Mouse (Mus musculus) myocyte (in vitro differentiated cells): ENCODE data around the gene Selenon.

Experiments
- CEBPB ChIP-seq: IDR thresholded peaks from 2 replicates; pipeline ENCODE4 v1.6.1; 2011; ENCODE audit warnings: mild to moderate bottlenecking, moderate library complexity; ENCODE audit not compliant: poor library complexity, insufficient read depth, severe bottlenecking
- E2F4 ChIP-seq: IDR thresholded peaks from one replicate; pipeline ENCODE4 v1.6.1; 2011; ENCODE audit warnings: mild to moderate bottlenecking, control low read depth, moderate library complexity; ENCODE audit not compliant: insufficient read depth
- MAX ChIP-seq: IDR thresholded peaks from one replicate; pipeline ENCODE4 v1.6.1; 2011; ENCODE audit warnings: low read depth, mild to moderate bottlenecking, control low read depth
- MYOD1 ChIP-seq, 3 experiments: IDR thresholded peaks; one replicate each; pipeline ENCODE4 v1.6.1; 2011; ENCODE audit warnings: control low read depth in 2 of 3, low read depth in 2 of 3, mild to moderate bottlenecking in 2 of 3, moderate library complexity in 1 of 3; ENCODE audit not compliant: insufficient read length in 2 of 3, control insufficient read depth in 1 of 3
- MYOG ChIP-seq, 3 experiments: IDR thresholded peaks; one replicate each; pipeline ENCODE4 v1.6.1; 2011; ENCODE audit warnings: control low read depth in 2 of 3, low read depth in 2 of 3, mild to moderate bottlenecking in 2 of 3; ENCODE audit not compliant: insufficient read length in 2 of 3, control insufficient read depth in 1 of 3, insufficient read depth in 1 of 3
- POLR2A ChIP-seq: IDR thresholded peaks from one replicate; pipeline ENCODE4 v1.6.1; 2011; ENCODE audit warnings: low read depth, mild to moderate bottlenecking, control low read depth, moderate library complexity; ENCODE audit not compliant: insufficient read length
- POLR2AphosphoS2 ChIP-seq: IDR thresholded peaks from one replicate; pipeline ENCODE4 v1.6.1; 2011; ENCODE audit warnings: low read depth, control low read depth; ENCODE audit not compliant: insufficient read length
- REST ChIP-seq: IDR thresholded peaks from one replicate; pipeline ENCODE4 v1.6.1; 2011; ENCODE audit warnings: mild to moderate bottlenecking, control low read depth, moderate library complexity; ENCODE audit not compliant: insufficient read depth, insufficient read length
- SRF ChIP-seq: IDR thresholded peaks from one replicate; pipeline ENCODE4 v1.6.1; 2011; ENCODE audit warnings: low read depth; ENCODE audit not compliant: control insufficient read depth, insufficient read length
- TCF12 ChIP-seq: IDR thresholded peaks from one replicate; pipeline ENCODE4 v1.6.1; 2011; ENCODE audit warnings: mild to moderate bottlenecking, control low read depth; ENCODE audit not compliant: poor library complexity, insufficient read depth, severe bottlenecking
- TCF3 ChIP-seq: IDR thresholded peaks from one replicate; pipeline ENCODE4 v1.6.1; 2011; ENCODE audit warnings: low read depth, control low read depth; ENCODE audit not compliant: insufficient read length
- USF1 ChIP-seq: IDR thresholded peaks from one replicate; pipeline ENCODE4 v1.6.1; 2011; ENCODE audit warnings: low read depth, mild to moderate bottlenecking, control low read depth, moderate library complexity

GRCm38 (mm10) chr4:134553631-134554030 is 1.7 kb upstream of the Selenon start:
- TF ChIP-seq POLR2A, result no peak
- TF ChIP-seq MAX, result no peak
- no peak for TF ChIP-seq USF1
- TF ChIP-seq MYOD1 (IDR thresholded peaks at IDR 0.05; ENCODE audit: control insufficient read depth in 1 of 3, insufficient read length in 2 of 3, low read depth in 2 of 3), result no peak
- no peak for TF ChIP-seq TCF12
- no peak for TF ChIP-seq MYOG (IDR thresholded peaks at IDR 0.05; ENCODE audit: control insufficient read depth in 1 of 3, insufficient read depth in 1 of 3, insufficient read length in 2 of 3, low read depth in 2 of 3)
- no peak for TF ChIP-seq E2F4
- TF ChIP-seq POLR2AphosphoS2, result no peak
- no peak for TF ChIP-seq REST
- TF ChIP-seq TCF3, result no peak
- no peak for TF ChIP-seq SRF
- no peak for TF ChIP-seq CEBPB
